Comparison of ENCODE assay signal across 20 mouse cellular contexts in genomic region chr17:27964607-27965006, GRCm38 (mm10). TPM values are rescaled to one million over a fixed set of nuclear protein-coding genes. Genes with fewer than 3 reads are reported as not detected.
DNase-seq lines count a peak whose midpoint lies in the region; ATAC-seq and TF ChIP-seq lines count a peak whose summit lies in the region.
"Had no signal": no experiment of that assay in that cellular context is flagged by ENCODE, and none has a peak within 500 bp of the region (broad histone marks: within the 10 kb centered on the region; RNA-seq: fewer than 3 reads in every experiment).

No protein-coding gene starts in this region.

- no peak overlapping the region for H3K9ac ChIP-seq in liver, embryonic 16.5 days (ENCODE audit: low read depth, low read length)
- H3K9ac ChIP-seq in liver, embryonic 11.5 days (ENCODE audit: low read depth, low read length), result no peak overlapping the region
- H3K9ac ChIP-seq: embryonic facial prominence, embryonic 13.5 days; limb, embryonic 12.5 days; midbrain, embryonic 13.5 days had no signal

- H3K4me3 ChIP-seq in liver, embryonic 16.5 days (ENCODE audit: low read depth, low read length), result no peak overlapping the region
- H3K4me3 ChIP-seq in liver, embryonic 11.5 days (ENCODE audit: low read depth, low read length), result no peak overlapping the region
- H3K4me3 ChIP-seq in kidney, adult 2 months (ENCODE audit: insufficient read depth, low read depth, low read length), result no peak overlapping the region
- H3K4me3 ChIP-seq: embryonic facial prominence, embryonic 13.5 days; limb, embryonic 12.5 days; midbrain, embryonic 13.5 days; myocyte had no signal

- H3K27ac ChIP-seq in liver, embryonic 16.5 days (ENCODE audit: low read length), result no peak overlapping the region
- no peak overlapping the region for H3K27ac ChIP-seq in liver, embryonic 11.5 days (ENCODE audit: low read depth, low read length)
- peak overlapping the region; percentile 98 for H3K27ac ChIP-seq in kidney, adult 2 months (ENCODE audit: insufficient read depth, low read depth, low read length)
- H3K27ac ChIP-seq: embryonic facial prominence, embryonic 13.5 days; limb, embryonic 12.5 days; macrophage; midbrain, embryonic 13.5 days had no signal

- TF ChIP-seq CTCF in kidney, adult 2 months (conservative IDR thresholded peaks at IDR 0.05; ENCODE audit: insufficient read depth, insufficient read length, low read depth, low read length), result no peak

- H3K36me3 ChIP-seq in liver, embryonic 16.5 days (ENCODE audit: control insufficient read depth, insufficient read depth), result no peaks in the 10 kb centered on the region
- H3K36me3 ChIP-seq in liver, embryonic 11.5 days (ENCODE audit: control insufficient read depth, insufficient read depth, low read length), result no peaks in the 10 kb centered on the region
- H3K36me3 ChIP-seq in kidney, adult 2 months (ENCODE audit: control insufficient read depth, insufficient read depth, low read length), result no peaks in the 10 kb centered on the region
- H3K36me3 ChIP-seq: embryonic facial prominence, embryonic 13.5 days; limb, embryonic 12.5 days; midbrain, embryonic 13.5 days had no signal

- WGBS in liver, embryonic 16.5 days (ENCODE audit: insufficient replicate concordance), result 45% methylated on average over 4 of the region's 4 CpGs
- WGBS in liver, embryonic 11.5 days, result 69% methylated on average over 4 of the region's 4 CpGs
- WGBS in kidney, adult 2 months, result 34% methylated on average over 4 of the region's 4 CpGs

- TF ChIP-seq POLR2A in kidney, adult 2 months (IDR thresholded peaks at IDR 0.05; ENCODE audit: low read depth, low read length), result no peak

- H3K27me3 ChIP-seq in liver, embryonic 16.5 days (ENCODE audit: control insufficient read depth, insufficient read depth, low read depth, low read length), result no peaks in the 10 kb centered on the region
- H3K27me3 ChIP-seq in liver, embryonic 11.5 days (replicated peaks; ENCODE audit: control insufficient read depth, insufficient read depth, low read length), result no peaks in the 10 kb centered on the region
- H3K27me3 ChIP-seq in kidney, adult 2 months (replicated peaks; ENCODE audit: control insufficient read depth, insufficient read depth, low read length), result no peaks in the 10 kb centered on the region
- H3K27me3 ChIP-seq: embryonic facial prominence, embryonic 13.5 days; limb, embryonic 12.5 days; midbrain, embryonic 13.5 days had no signal

- no peaks in the 10 kb centered on the region; the same call in 1 of the 2 replicates for H3K4me1 ChIP-seq in liver, embryonic 16.5 days (ENCODE audit: control insufficient read depth, low read depth, low read length)
- 0 out of 2 replicates have a peak, but pooled peaks cover under 1% of the 10 kb centered on the region for H3K4me1 ChIP-seq in liver, embryonic 11.5 days (replicated peaks; ENCODE audit: control insufficient read depth, insufficient read depth, low read length)
- peaks cover 47% of the 10 kb centered on the region for H3K4me1 ChIP-seq in kidney, adult 2 months (ENCODE audit: control insufficient read depth, insufficient read depth, low read length)

- H3K9me3 ChIP-seq in liver, embryonic 16.5 days (replicated peaks; ENCODE audit: control insufficient read depth, low read length), result no peaks in the 10 kb centered on the region
- H3K9me3 ChIP-seq in liver, embryonic 11.5 days (ENCODE audit: control insufficient read depth, low read length), result no peaks in the 10 kb centered on the region
- H3K9me3 ChIP-seq: embryonic facial prominence, embryonic 13.5 days; limb, embryonic 12.5 days; midbrain, embryonic 13.5 days had no signal

- DNase-seq in liver, embryonic 11.5 days (ENCODE audit: low spot score), result no peak
- peak; percentile 42 to 49 for DNase-seq in adrenal gland, postnatal 36 days
- peak; percentile 73 for DNase-seq in kidney, adult 2 months
- DNase-seq in kidney, postnatal 36 days, result peak; percentile 72 to 74
- no peak for DNase-seq in layer of hippocampus, postnatal 10 days (ENCODE audit: low spot score in 2 of 2)
- no peak for DNase-seq in layer of hippocampus, postnatal 14 days (ENCODE audit: low spot score in 2 of 2)
- DNase-seq: cerebellum, adult 11-12 months; gastrocnemius, postnatal 25 days; heart, postnatal 4 days; lung, adult 18-20 months; right cerebral cortex, adult 18-20 months; thymus, postnatal 4 days had no signal

- peak; percentile 49 for ATAC-seq in liver, embryonic 16.5 days (ENCODE audit: low read depth)
- no peak for ATAC-seq in liver, embryonic 11.5 days (replicated peaks; ENCODE audit: low FRiP score)
- ATAC-seq: CD4-positive, CD25-positive, alpha-beta regulatory T cell, adult 4 months; midbrain, embryonic 13.5 days had no signal

- no peak overlapping the region for H3K4me2 ChIP-seq in liver, embryonic 16.5 days (ENCODE audit: low read depth, low read length)
- no peak overlapping the region for H3K4me2 ChIP-seq in liver, embryonic 11.5 days
- H3K4me2 ChIP-seq: embryonic facial prominence, embryonic 13.5 days; heart, embryonic 11.5 days; limb, embryonic 12.5 days; midbrain, embryonic 13.5 days had no signal

RNA-seq across cellular contexts. Expression of gene Taf11, which starts 55.0 kb away (rescaled TPM):
- 20.6 and 21.3 TPM in 2 replicates for polyA plus RNA-seq in liver, embryonic 16.5 days (2015; fragmentation: Nextera tagmentation; extraction: Ambion mirVana)
- 61.0 and 70.0 TPM in 2 replicates for polyA plus RNA-seq in liver, embryonic 11.5 days (2014; fragmentation: Nextera tagmentation; extraction: Ambion mirVana)
- total RNA-seq in adrenal gland, postnatal 36 days (2021), result 10 to 100 TPM; 29.5 to 31.4 TPM
- 12.0 and 15.3 TPM in 2 replicates for polyA plus RNA-seq in kidney, adult 2 months (2012; rRNA removed)
- 10 to 100 TPM; 31.0 to 31.1 TPM for total RNA-seq in layer of hippocampus, postnatal 10 days (2021)
- total RNA-seq in layer of hippocampus, postnatal 14 days (2021), result 10 to 100 TPM; 29.7 to 35.7 TPM

RNA-seq across cellular contexts. Expression of gene Anks1, which starts 55.5 kb away (rescaled TPM):
- 3.7 and 4.4 TPM in 2 replicates for polyA plus RNA-seq in liver, embryonic 16.5 days (2015; fragmentation: Nextera tagmentation; extraction: Ambion mirVana)
- 8.3 and 8.9 TPM in 2 replicates for polyA plus RNA-seq in liver, embryonic 11.5 days (2014; fragmentation: Nextera tagmentation; extraction: Ambion mirVana)
- total RNA-seq in adrenal gland, postnatal 36 days (2021), result 10 to 100 TPM; 22.3 to 27.7 TPM
- 36.7 and 44.5 TPM in 2 replicates for polyA plus RNA-seq in kidney, adult 2 months (2012; rRNA removed)
- 10 to 100 TPM; 40.2 to 46.0 TPM for total RNA-seq in layer of hippocampus, postnatal 10 days (2021)
- total RNA-seq in layer of hippocampus, postnatal 14 days (2021), result 10 to 100 TPM; 38.0 to 39.5 TPM

Comparison
In these comparisons a context has a peak if more than half of its experiments do, and no peak if none do; other contexts are left out.
1. DNase-seq: peak in adrenal gland, postnatal 36 days (2 of 2), kidney, adult 2 months (single experiment) and kidney, postnatal 36 days (2 of 2); none in liver, embryonic 11.5 days (single experiment), layer of hippocampus, postnatal 10 days (0 of 2) and layer of hippocampus, postnatal 14 days (0 of 2).